Mouse (Mus musculus) limb, embryonic 13.5 days (tissue): Measurements from ENCODE around the gene Wdr54. TPM values are rescaled to one million over a fixed set of nuclear protein-coding genes. Genes with fewer than 3 reads are reported as not detected.

Source experiments
- ATAC-seq: fragments of 200-750 bp; cut with Nextera tagmentation; 2 replicates; pipeline ENCODE4 v1.8.0; 2017; ENCODE audit warnings: low read depth, moderate number of reproducible peaks, moderate TSS enrichment; ENCODE audit not compliant: low FRiP score
- H3K27ac ChIP-seq: fragments of 300-500 bp; sonication (generic); 2 replicates; pipeline ENCODE4 v1.5.1; 2015; ENCODE audit warnings: inconsistent platforms, mild to moderate bottlenecking, moderate library complexity
- H3K27me3 ChIP-seq: fragments of 300-500 bp; sonication (generic); 2 replicates; pipeline ENCODE4 v1.6.1; 2015; ENCODE audit warnings: mild to moderate bottlenecking, inconsistent platforms
- H3K36me3 ChIP-seq: fragments of 300-500 bp; sonication (generic); 2 replicates; pipeline ENCODE4 v1.6.1; 2015; ENCODE audit warnings: inconsistent platforms, mild to moderate bottlenecking, moderate library complexity
- H3K4me1 ChIP-seq: fragments of 300-500 bp; sonication (generic); 2 replicates; pipeline ENCODE4 v1.6.1; 2015; ENCODE audit warnings: inconsistent platforms
- H3K4me2 ChIP-seq: fragments of 300-500 bp; sonication (generic); replicated peaks from 2 replicates; pipeline ENCODE4 v1.6.1; 2015; ENCODE audit warnings: inconsistent platforms, mild to moderate bottlenecking, moderate library complexity
- H3K4me3 ChIP-seq: fragments of 300-500 bp; sonication (generic); 2 replicates; pipeline ENCODE4 v1.5.1; 2015; ENCODE audit warnings: moderate library complexity, mild to moderate bottlenecking, inconsistent platforms
- H3K9ac ChIP-seq: fragments of 300-500 bp; sonication (generic); 2 replicates; pipeline ENCODE4 v1.6.1; 2015; ENCODE audit warnings: mild to moderate bottlenecking, inconsistent platforms
- H3K9me3 ChIP-seq: fragments of 300-500 bp; sonication (generic); 2 replicates; pipeline ENCODE4 v1.6.1; 2016; ENCODE audit warnings: inconsistent platforms
- WGBS: fragments of 180-500 bp; shearing (Covaris S2); methylation state at CpG from one replicate; pipeline ENCODE4 v1.1.7; 2015; 5-methylcytosine and 5-hydroxymethylcytosine counted together
- polyA plus RNA-seq: library from polyadenylated mRNA; unstranded; fragments of >200 nt; fragmentation: Nextera tagmentation; extraction: Ambion mirVana; gene quantifications from 2 replicates; pipeline ENCODE4 v1.2.1, GENCODE M21; 2015

Wdr54 gene
- polyA plus RNA-seq, 1 experiment from 2014 or later: 7.4 TPM

- H3K4me3 ChIP-seq: no peak overlapping the region
- H3K36me3 ChIP-seq: peaks cover 12% of the 10 kb centered on the region; the same call in 1 of the 2 replicates
- H3K4me1 ChIP-seq: peaks cover 38% of the 10 kb centered on the region
- ATAC-seq: no peak
- no peaks in the 10 kb centered on the region for H3K9me3 ChIP-seq
- H3K27ac ChIP-seq: no peak overlapping the region
- no peak overlapping the region for H3K4me2 ChIP-seq
- WGBS: 86% methylated on average over 4 of the region's 4 CpGs
- no peaks in the 10 kb centered on the region for H3K27me3 ChIP-seq
- no peak overlapping the region for H3K9ac ChIP-seq
These were observed 44.6 kb downstream of the Wdr54 start for GRCm38 (mm10) chr6:83111510-83112136.

- Histone ChIP-seq H3K27me3 (no peaks in the 10 kb centered on the region), H3K4me1 (peaks cover 22% of the 10 kb centered on the region), H3K4me3 (peak within 1 kb of the TSS; percentile 76), H3K36me3 (peaks cover 15% of the 10 kb centered on the region; the same call in 1 of the 2 replicates), H3K27ac (peak within 1 kb of the TSS; percentile 81), H3K9me3 (no peaks in the 10 kb centered on the region), H3K9ac (peak within 1 kb of the TSS; percentile 95), H3K4me2 (peak within 1 kb of the TSS; percentile 86)
- ATAC-seq: peak; percentile 83
- WGBS: under 1% methylated on average over 76 of the region's 76 CpGs
These were observed 47.2 kb downstream of the Wdr54 start, which contains the start of gene Mrpl53 for GRCm38 (mm10) chr6:83108762-83109668. TSS of gene Mrpl53 (plus strand) at chr6:83109040.

- ATAC-seq: peak; percentile 30; the same call in 1 of the 2 replicates
- Histone ChIP-seq H3K4me3 (peak overlapping the region; percentile 76), H3K4me1 (peaks cover 31% of the 10 kb centered on the region), H3K36me3 (peaks cover 15% of the 10 kb centered on the region; the same call in 1 of the 2 replicates), H3K9me3 (no peaks in the 10 kb centered on the region), H3K27ac (no peak overlapping the region; the same call in 1 of the 2 replicates), H3K4me2 (peak overlapping the region; percentile 86), H3K9ac (peak overlapping the region; percentile 95), H3K27me3 (no peaks in the 10 kb centered on the region)
- WGBS: 36% methylated on average over 13 of the region's 13 CpGs
These were observed 48.4 kb downstream of the Wdr54 start for GRCm38 (mm10) chr6:83107566-83108400.

- H3K36me3 ChIP-seq: peaks cover 6% of the 10 kb centered on the region; the same call in 1 of the 2 replicates
- H3K27me3 ChIP-seq: peaks cover 2% of the 10 kb centered on the region; the same call in 1 of the 2 replicates
- H3K4me1 ChIP-seq: peaks cover 28% of the 10 kb centered on the region
- no peaks in the 10 kb centered on the region for H3K9me3 ChIP-seq
- H3K27ac ChIP-seq: no peak overlapping the region
- H3K4me2 ChIP-seq: no peak overlapping the region
- WGBS: 71% methylated on average over 4 of the region's 4 CpGs
- no peak overlapping the region for H3K4me3 ChIP-seq
- no peak overlapping the region for H3K9ac ChIP-seq
- ATAC-seq: no peak
These were observed 52.0 kb downstream of the Wdr54 start for GRCm38 (mm10) chr6:83104158-83104557.

GRCm38 (mm10) chr6:83103130-83103650, 53.0 kb downstream of the Wdr54 start:
- Histone ChIP-seq H3K4me2 (peak overlapping the region; percentile 99), H3K4me1 (peaks cover 23% of the 10 kb centered on the region), H3K27ac (no peak overlapping the region), H3K36me3 (peaks cover 6% of the 10 kb centered on the region; the same call in 1 of the 2 replicates), H3K9ac (peak overlapping the region; percentile 86; the same call in 1 of the 2 replicates), H3K4me3 (peak overlapping the region; percentile 77), H3K9me3 (no peaks in the 10 kb centered on the region), H3K27me3 (peaks cover 2% of the 10 kb centered on the region; the same call in 1 of the 2 replicates)
- no peak for ATAC-seq
- whole genome bisulfite sequencing: 41% methylated on average over 11 of the region's 11 CpGs

GRCm38 (mm10) chr6:83101688-83102556, 54.3 kb downstream of the Wdr54 start:
- Histone ChIP-seq H3K4me2 (peak overlapping the region; percentile 99), H3K36me3 (0 out of 2 replicates have a peak, but pooled peaks cover 3% of the 10 kb centered on the region), H3K9me3 (no peaks in the 10 kb centered on the region), H3K27me3 (peaks cover 2% of the 10 kb centered on the region; the same call in 1 of the 2 replicates), H3K9ac (peak overlapping the region; percentile 86), H3K4me1 (peaks cover 15% of the 10 kb centered on the region), H3K4me3 (peak overlapping the region; percentile 77), H3K27ac (peak overlapping the region; percentile 83)
- under 1% methylated on average over 74 of the region's 74 CpGs for WGBS
- ATAC-seq: peak; percentile 73

- peak; percentile 89 for ATAC-seq
- Histone ChIP-seq H3K36me3 (0 out of 2 replicates have a peak, but pooled peaks cover 3% of the 10 kb centered on the region), H3K9ac (peak within 1 kb of the TSS; percentile 86), H3K4me2 (peak within 1 kb of the TSS; percentile 99), H3K4me3 (peak within 1 kb of the TSS; percentile 77), H3K27me3 (peaks cover 2% of the 10 kb centered on the region; the same call in 1 of the 2 replicates), H3K9me3 (no peaks in the 10 kb centered on the region), H3K4me1 (peaks cover 15% of the 10 kb centered on the region), H3K27ac (peak within 1 kb of the TSS; percentile 83)
- WGBS: under 1% methylated on average over 25 of the region's 25 CpGs
These were observed 54.9 kb downstream of the Wdr54 start, which contains the start of the genes Ccdc142 and Gm42688 for GRCm38 (mm10) chr6:83101316-83101687. TSS of gene Ccdc142 (plus strand) at chr6:83101601. TSS of gene Gm42688 (plus strand) at chr6:83101617.

Other genes starting within 250 kb of the Wdr54 start
- 3.1 and 4.5 TPM in 2 replicates for gene Sema4f, start 216.6 kb downstream of the Wdr54 start, polyA plus RNA-seq
- 0.34 and 0.65 TPM in 2 replicates for gene M1ap, start 209.5 kb downstream of the Wdr54 start, polyA plus RNA-seq
- gene Dok1, start 122.9 kb downstream of the Wdr54 start, polyA plus RNA-seq: 16.2 and 16.5 TPM in 2 replicates
- gene Loxl3, start 122.2 kb downstream of the Wdr54 start, polyA plus RNA-seq: 34.4 and 36.3 TPM in 2 replicates
- 168 and 181 TPM in 2 replicates for gene Aup1, start 101.9 kb downstream of the Wdr54 start, polyA plus RNA-seq
- gene Htra2, start 101.1 kb downstream of the Wdr54 start, polyA plus RNA-seq: 78.4 and 82.4 TPM in 2 replicates
- gene Dqx1, start 98.6 kb downstream of the Wdr54 start, polyA plus RNA-seq: 0.64 and 0.87 TPM in 2 replicates
- not detected in 2 replicates for gene Tlx2, start 86.1 kb downstream of the Wdr54 start, polyA plus RNA-seq
- 40.3 and 41.3 TPM in 2 replicates for gene Pcgf1, start 78.5 kb downstream of the Wdr54 start, polyA plus RNA-seq
- 0.81 and 0.91 TPM in 2 replicates for gene Lbx2, start 70.0 kb downstream of the Wdr54 start, polyA plus RNA-seq
- 1.6 and 3.6 TPM in 2 replicates for gene Ccdc142, start 54.8 kb downstream of the Wdr54 start, polyA plus RNA-seq
- 2.8 and 3.1 TPM in 2 replicates for gene Gm42688, start 54.8 kb downstream of the Wdr54 start, polyA plus RNA-seq
- 134 and 138 TPM in 2 replicates for gene Mrpl53, start 47.4 kb downstream of the Wdr54 start, polyA plus RNA-seq
- gene Mogs, start 40.9 kb downstream of the Wdr54 start, polyA plus RNA-seq: 42.7 and 45.4 TPM in 2 replicates
- gene Wbp1, start 34.8 kb downstream of the Wdr54 start, polyA plus RNA-seq: 161 and 169 TPM in 2 replicates
- 12.4 and 12.8 TPM in 2 replicates for gene Ino80b, start 31.0 kb downstream of the Wdr54 start, polyA plus RNA-seq
- 64.7 and 74.1 TPM in 2 replicates for gene Rtkn, start 20.9 kb downstream of the Wdr54 start, polyA plus RNA-seq
- 3.7 and 3.8 TPM in 2 replicates for gene 1700003E16Rik, start within 50 bp of the Wdr54 start, polyA plus RNA-seq
- gene Dctn1, start 9.5 kb upstream of the Wdr54 start, polyA plus RNA-seq: 88.9 and 90.3 TPM in 2 replicates
- 0.10 and 0.20 TPM in 2 replicates for gene Slc4a5, start 63.4 kb upstream of the Wdr54 start, polyA plus RNA-seq
- 40.5 and 40.8 TPM in 2 replicates for gene Mthfd2, start 169.5 kb upstream of the Wdr54 start, polyA plus RNA-seq
- 59.0 and 65.9 TPM in 2 replicates for gene Mob1a, start 169.6 kb upstream of the Wdr54 start, polyA plus RNA-seq
- gene Bola3, start 192.8 kb upstream of the Wdr54 start, polyA plus RNA-seq: 117 and 128 TPM in 2 replicates